Mouse (Mus musculus): ENCODE results near the gene Pigo. TPM values are rescaled to one million over a fixed set of nuclear protein-coding genes. Genes with fewer than 3 reads are reported as not detected.

Pigo gene
- polyA plus RNA-seq (2014; fragmentation: Nextera tagmentation; extraction: Ambion mirVana): 24.6 and 26.4 TPM in 2 replicates

- peaks cover 30% of the 10 kb centered on the region for H3K36me3 ChIP-seq (ENCODE audit: control insufficient read depth, insufficient read depth, low read length)
- H3K9ac ChIP-seq (replicated peaks; ENCODE audit: low read depth, low read length): peak within 1 kb of the TSS; percentile 62
- peaks cover 14% of the 10 kb centered on the region for H3K4me1 ChIP-seq (ENCODE audit: control insufficient read depth, insufficient read depth, low read length)
- H3K27me3 ChIP-seq (ENCODE audit: control insufficient read depth, insufficient read depth, low read length): no peaks in the 10 kb centered on the region
- peak within 1 kb of the TSS; percentile 91 for H3K27ac ChIP-seq (ENCODE audit: low read depth, low read length)
- peak within 1 kb of the TSS; percentile 73 for H3K4me2 ChIP-seq (ENCODE audit: low read depth, low read length)
- WGBS: 8% methylated on average over 42 of the region's 42 CpGs
- peak; percentile 91 for ATAC-seq (ENCODE audit: low read depth)
- no peaks in the 10 kb centered on the region for H3K9me3 ChIP-seq (ENCODE audit: control insufficient read depth, low read length)
- peak within 1 kb of the TSS; percentile 58 for H3K4me3 ChIP-seq (ENCODE audit: low read depth, low read length)
These were observed at the start of gene Pigo for GRCm38 (mm10) chr4:43025084-43025960. TSS of gene Pigo (minus strand) at chr4:43025819.

GRCm38 (mm10) chr4:43074923-43075322, 49.3 kb upstream of the Pigo start:
- no peak for ATAC-seq (ENCODE audit: low read depth)

DNA sequence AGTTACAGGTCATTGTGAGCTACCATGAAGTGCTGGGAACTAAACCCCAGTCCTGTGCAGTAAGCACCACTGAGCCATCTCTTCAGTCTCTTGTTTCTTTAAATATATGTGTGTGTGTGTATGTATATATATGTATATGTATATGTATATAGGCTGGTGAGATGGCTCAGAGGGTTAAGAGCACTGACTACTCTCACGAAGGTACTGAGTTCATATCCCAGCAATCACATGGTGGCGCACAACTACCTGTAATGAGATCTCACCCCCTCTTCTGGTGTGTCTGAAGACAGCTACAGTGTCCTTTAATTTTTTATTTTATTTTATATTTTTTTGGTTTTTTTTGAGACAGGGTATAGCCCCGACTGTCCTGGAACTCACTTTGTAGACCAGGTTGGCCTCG, 39.9 kb upstream of the Pigo start:
- WGBS: 97% methylated on average over 4 of the region's 4 CpGs
- H3K4me3 ChIP-seq (ENCODE audit: low read depth, low read length): no peak overlapping the region

More at GRCm38 (mm10) chr4:43074923-43075322, 49.3 kb upstream of the Pigo start:
- no peak overlapping the region for H3K4me2 ChIP-seq (ENCODE audit: low read depth, low read length)
- H3K36me3 ChIP-seq (ENCODE audit: control insufficient read depth, insufficient read depth, low read length): no peaks in the 10 kb centered on the region
- no peaks in the 10 kb centered on the region for H3K9me3 ChIP-seq (ENCODE audit: control insufficient read depth, low read length)
- no peak overlapping the region for H3K4me3 ChIP-seq (ENCODE audit: low read depth, low read length)
- no peaks in the 10 kb centered on the region for H3K27me3 ChIP-seq (ENCODE audit: control insufficient read depth, insufficient read depth, low read length)
- H3K9ac ChIP-seq (replicated peaks; ENCODE audit: low read depth, low read length): no peak overlapping the region
- H3K27ac ChIP-seq (ENCODE audit: low read depth, low read length): no peak overlapping the region
- H3K4me1 ChIP-seq (ENCODE audit: control insufficient read depth, insufficient read depth, low read length): no peaks in the 10 kb centered on the region

GRCm38 (mm10) chr4:43060286-43060685, 34.7 kb upstream of the Pigo start:
- H3K9ac ChIP-seq (replicated peaks; ENCODE audit: low read depth, low read length): no peak overlapping the region
- H3K4me2 ChIP-seq (ENCODE audit: low read depth, low read length): no peak overlapping the region
- WGBS: 61% methylated on average over 3 of the region's 3 CpGs
- no peak overlapping the region for H3K4me3 ChIP-seq (ENCODE audit: low read depth, low read length)
- no peaks in the 10 kb centered on the region for H3K27me3 ChIP-seq (ENCODE audit: control insufficient read depth, insufficient read depth, low read length)
- no peak overlapping the region for H3K27ac ChIP-seq (ENCODE audit: low read depth, low read length)
- H3K9me3 ChIP-seq (ENCODE audit: control insufficient read depth, low read length): no peaks in the 10 kb centered on the region
- H3K36me3 ChIP-seq (ENCODE audit: control insufficient read depth, insufficient read depth, low read length): no peaks in the 10 kb centered on the region
- H3K4me1 ChIP-seq (ENCODE audit: control insufficient read depth, insufficient read depth, low read length): no peaks in the 10 kb centered on the region; the same call in 1 of the 2 replicates
- no peak for ATAC-seq (ENCODE audit: low read depth)

More for the DNA sequence above, 39.9 kb upstream of the Pigo start:
- no peak for ATAC-seq (ENCODE audit: low read depth)
- Histone ChIP-seq H3K27me3 (ENCODE audit: control insufficient read depth, insufficient read depth, low read length) (no peaks in the 10 kb centered on the region), H3K9ac (replicated peaks; ENCODE audit: low read depth, low read length) (no peak overlapping the region), H3K4me1 (ENCODE audit: control insufficient read depth, insufficient read depth, low read length) (no peaks in the 10 kb centered on the region), H3K4me2 (ENCODE audit: low read depth, low read length) (no peak overlapping the region), H3K36me3 (ENCODE audit: control insufficient read depth, insufficient read depth, low read length) (no peaks in the 10 kb centered on the region), H3K27ac (ENCODE audit: low read depth, low read length) (no peak overlapping the region), H3K9me3 (ENCODE audit: control insufficient read depth, low read length) (no peaks in the 10 kb centered on the region)

GRCm38 (mm10) chr4:43059697-43060096, 34.1 kb upstream of the Pigo start:
- H3K4me1 ChIP-seq (ENCODE audit: control insufficient read depth, insufficient read depth, low read length): no peaks in the 10 kb centered on the region; the same call in 1 of the 2 replicates
- WGBS: 37% methylated on average over 3 of the region's 3 CpGs

GRCm38 (mm10) chr4:43058753-43059654, 33.4 kb upstream of the Pigo start, which contains the start of gene Unc13b:
TSS of gene Unc13b (plus strand) at chr4:43058953.
- Histone ChIP-seq H3K9me3 (ENCODE audit: control insufficient read depth, low read length) (no peaks in the 10 kb centered on the region), H3K27ac (ENCODE audit: low read depth, low read length) (peak within 1 kb of the TSS; percentile 78), H3K9ac (replicated peaks; ENCODE audit: low read depth, low read length) (peak within 1 kb of the TSS; percentile 80), H3K4me3 (ENCODE audit: low read depth, low read length) (peak within 1 kb of the TSS; percentile 78), H3K36me3 (ENCODE audit: control insufficient read depth, insufficient read depth, low read length) (no peaks in the 10 kb centered on the region), H3K27me3 (ENCODE audit: control insufficient read depth, insufficient read depth, low read length) (no peaks in the 10 kb centered on the region), H3K4me2 (ENCODE audit: low read depth, low read length) (peak within 1 kb of the TSS; percentile 67), H3K4me1 (ENCODE audit: control insufficient read depth, insufficient read depth, low read length) (no peaks in the 10 kb centered on the region; the same call in 1 of the 2 replicates)
- WGBS: under 1% methylated on average over 79 of the region's 90 CpGs
- peak; percentile 96 for ATAC-seq (ENCODE audit: low read depth)

More at GRCm38 (mm10) chr4:43059697-43060096, 34.1 kb upstream of the Pigo start:
- Histone ChIP-seq H3K36me3 (ENCODE audit: control insufficient read depth, insufficient read depth, low read length) (no peaks in the 10 kb centered on the region), H3K27ac (ENCODE audit: low read depth, low read length) (no peak overlapping the region), H3K9ac (replicated peaks; ENCODE audit: low read depth, low read length) (no peak overlapping the region; the same call in 1 of the 2 replicates), H3K9me3 (ENCODE audit: control insufficient read depth, low read length) (no peaks in the 10 kb centered on the region), H3K27me3 (ENCODE audit: control insufficient read depth, insufficient read depth, low read length) (no peaks in the 10 kb centered on the region), H3K4me3 (ENCODE audit: low read depth, low read length) (peak overlapping the region; percentile 78), H3K4me2 (ENCODE audit: low read depth, low read length) (peak overlapping the region; percentile 67)
- no peak for ATAC-seq (ENCODE audit: low read depth)

GRCm38 (mm10) chr4:43058392-43058752, 32.8 kb upstream of the Pigo start:
- 18% methylated on average over 8 of the region's 8 CpGs for WGBS
- no peak; the same call in 1 of the 2 replicates for ATAC-seq (ENCODE audit: low read depth)
- no peak overlapping the region for H3K27ac ChIP-seq (ENCODE audit: low read depth, low read length)

GRCm38 (mm10) chr4:43057654-43058053, 32.0 kb upstream of the Pigo start:
- Histone ChIP-seq H3K27me3 (ENCODE audit: control insufficient read depth, insufficient read depth, low read length) (no peaks in the 10 kb centered on the region), H3K4me2 (ENCODE audit: low read depth, low read length) (no peak overlapping the region), H3K4me1 (ENCODE audit: control insufficient read depth, insufficient read depth, low read length) (no peaks in the 10 kb centered on the region; the same call in 1 of the 2 replicates), H3K9me3 (ENCODE audit: control insufficient read depth, low read length) (no peaks in the 10 kb centered on the region), H3K9ac (replicated peaks; ENCODE audit: low read depth, low read length) (no peak overlapping the region), H3K27ac (ENCODE audit: low read depth, low read length) (no peak overlapping the region), H3K4me3 (ENCODE audit: low read depth, low read length) (no peak overlapping the region), H3K36me3 (ENCODE audit: control insufficient read depth, insufficient read depth, low read length) (no peaks in the 10 kb centered on the region)
- no peak for ATAC-seq (ENCODE audit: low read depth)
- 94% methylated on average over 5 of the region's 5 CpGs for WGBS

More at GRCm38 (mm10) chr4:43058392-43058752, 32.8 kb upstream of the Pigo start:
- H3K9me3 ChIP-seq (ENCODE audit: control insufficient read depth, low read length): no peaks in the 10 kb centered on the region
- peak overlapping the region; percentile 78 for H3K4me3 ChIP-seq (ENCODE audit: low read depth, low read length)
- no peaks in the 10 kb centered on the region for H3K36me3 ChIP-seq (ENCODE audit: control insufficient read depth, insufficient read depth, low read length)
- no peaks in the 10 kb centered on the region for H3K27me3 ChIP-seq (ENCODE audit: control insufficient read depth, insufficient read depth, low read length)
- H3K4me2 ChIP-seq (ENCODE audit: low read depth, low read length): peak overlapping the region; percentile 67
- no peak overlapping the region for H3K9ac ChIP-seq (replicated peaks; ENCODE audit: low read depth, low read length)
- H3K4me1 ChIP-seq (ENCODE audit: control insufficient read depth, insufficient read depth, low read length): no peaks in the 10 kb centered on the region; the same call in 1 of the 2 replicates

All from neural tube, embryonic 14.5 days (tissue).